Mouse (Mus musculus): ENCODE results near the gene Slc43a1.
"Not testable (repeated sequence)": the region's sequence is repeated elsewhere in the genome, so short reads cannot be mapped to it uniquely, and the experiment has no call there.

Gene Slc43a1

GRCm38 (mm10) chr2:84838593-84838949, at the start of gene Slc43a1:
TSS of gene Slc43a1 (plus strand) at chr2:84838850.
- no peak for DNase-seq

GRCm38 (mm10) chr2:84790418-84790817, 48.2 kb upstream of the Slc43a1 start:
- DNase-seq: no peak

- no peak for DNase-seq
These were observed 46.1 kb upstream of the Slc43a1 start for GRCm38 (mm10) chr2:84792516-84792915.

GRCm38 (mm10) chr2:84793154-84793553, 45.5 kb upstream of the Slc43a1 start:
- no peak for DNase-seq

- no peak for DNase-seq
These were observed 44.8 kb upstream of the Slc43a1 start for GRCm38 (mm10) chr2:84793871-84794270.

GRCm38 (mm10) chr2:84797833-84798492, 40.7 kb upstream of the Slc43a1 start:
- peak; percentile 89 for DNase-seq

- DNase-seq: peak; percentile 97
These were observed 40.1 kb upstream of the Slc43a1 start, which contains the start of gene Ube2l6 for GRCm38 (mm10) chr2:84798493-84798921. TSS of gene Ube2l6 (plus strand) at chr2:84798828.

- peak; percentile 84 for DNase-seq
These were observed 39.5 kb upstream of the Slc43a1 start for GRCm38 (mm10) chr2:84799041-84799561.

GRCm38 (mm10) chr2:84800304-84800703, 38.3 kb upstream of the Slc43a1 start:
- DNase-seq: peak; percentile 56

GRCm38 (mm10) chr2:84801223-84801622, 37.4 kb upstream of the Slc43a1 start:
- not testable (repeated sequence) for DNase-seq

GRCm38 (mm10) chr2:84803963-84804362, 34.7 kb upstream of the Slc43a1 start:
- no peak for DNase-seq

GRCm38 (mm10) chr2:84806546-84806945, 32.1 kb upstream of the Slc43a1 start:
- DNase-seq: no peak

- DNase-seq: no peak
These were observed 29.3 kb upstream of the Slc43a1 start for GRCm38 (mm10) chr2:84809330-84809729.

GRCm38 (mm10) chr2:84810526-84810885, 28.1 kb upstream of the Slc43a1 start:
- DNase-seq: no peak

GRCm38 (mm10) chr2:84810886-84811577, 27.6 kb upstream of the Slc43a1 start:
- DNase-seq: peak; percentile 94

GRCm38 (mm10) chr2:84811880-84812279, 26.8 kb upstream of the Slc43a1 start:
- DNase-seq: peak; percentile 93

- peak; percentile 51 for DNase-seq
These were observed 26.0 kb upstream of the Slc43a1 start for GRCm38 (mm10) chr2:84812676-84813075.

- no peak for DNase-seq
These were observed 18.8 kb upstream of the Slc43a1 start for GRCm38 (mm10) chr2:84819861-84820260.

- DNase-seq: no peak
These were observed 16.1 kb upstream of the Slc43a1 start, which contains the start of gene Smtnl1 for GRCm38 (mm10) chr2:84822552-84822951. TSS of gene Smtnl1 (minus strand) at chr2:84822652.

GRCm38 (mm10) chr2:84823237-84823636, 15.4 kb upstream of the Slc43a1 start:
- no peak for DNase-seq

- peak; percentile 90 for DNase-seq
These were observed 12.0 kb upstream of the Slc43a1 start, which contains the start of gene Timm10 for GRCm38 (mm10) chr2:84826488-84827282. TSS of gene Timm10 (plus strand) at chr2:84826997.

GRCm38 (mm10) chr2:84827283-84827920, 11.2 kb upstream of the Slc43a1 start:
- DNase-seq: peak; percentile 91

Measured in liver (tissue).